16 mouse cellular contexts compared by ENCODE assay signal in genomic region chr17:76535772-76536171, GRCm38 (mm10).
"Had no signal": no experiment of that assay in that cellular context is flagged by ENCODE, and none has a peak within 500 bp of the region (broad histone marks: within the 10 kb centered on the region; RNA-seq: fewer than 3 reads in every experiment).

No protein-coding gene starts in this region.

- H3K4me2 ChIP-seq: lung, embryonic 15.5 days; midbrain, embryonic 11.5 days; midbrain, embryonic 13.5 days; midbrain, embryonic 15.5 days; neural tube, embryonic 12.5 days had no signal

- ATAC-seq: liver, postnatal 0 days; lung, postnatal 0 days; midbrain, embryonic 13.5 days; midbrain, embryonic 15.5 days had no signal

- H3K4me1 ChIP-seq: lung, embryonic 15.5 days; megakaryocyte, embryonic 14.5 days; midbrain, embryonic 13.5 days; midbrain, embryonic 15.5 days; neural tube, embryonic 12.5 days had no signal

- DNase-seq: liver, postnatal 0 days; lung, adult 2 months; lung, postnatal 14 days; lung, postnatal 36 days; right cerebral cortex, postnatal 14 days; thymus, adult 18-20 months; thymus, postnatal 14 days; thymus, postnatal 36 days had no signal

- H3K27ac ChIP-seq: lung, embryonic 15.5 days; macrophage; midbrain, embryonic 13.5 days; midbrain, embryonic 15.5 days; neural tube, embryonic 12.5 days had no signal

- H3K9ac ChIP-seq: liver, postnatal 0 days; lung, embryonic 15.5 days; midbrain, embryonic 13.5 days; midbrain, embryonic 15.5 days; neural tube, embryonic 12.5 days had no signal

- H3K27me3 ChIP-seq: lung, embryonic 15.5 days; megakaryocyte, embryonic 14.5 days; midbrain, embryonic 13.5 days; midbrain, embryonic 15.5 days; neural tube, embryonic 12.5 days had no signal

- H3K4me3 ChIP-seq: lung, embryonic 15.5 days; megakaryocyte, embryonic 14.5 days; midbrain, embryonic 13.5 days; midbrain, embryonic 15.5 days; neural tube, embryonic 12.5 days had no signal

- H3K36me3 ChIP-seq: lung, embryonic 15.5 days; midbrain, embryonic 13.5 days; midbrain, embryonic 15.5 days; neural tube, embryonic 12.5 days had no signal

- H3K9me3 ChIP-seq: lung, embryonic 15.5 days; megakaryocyte, embryonic 14.5 days; midbrain, embryonic 13.5 days; midbrain, embryonic 15.5 days; neural tube, embryonic 12.5 days had no signal
